Mouse (Mus musculus): ENCODE results near the gene Ahrr.

Gene Ahrr

GRCm38 (mm10) chr13:74292167-74292566 lies at the start of gene Ahrr:
Ahrr (minus strand) TSS chr13:74292331.
- DNase-seq (ENCODE audit: low spot score): peak; percentile 55

GRCm38 (mm10) chr13:74341036-74341435 lies 48.9 kb upstream of the Ahrr start:
- peak; percentile 9 for DNase-seq (ENCODE audit: low spot score)

- no peak for DNase-seq (ENCODE audit: low spot score)
Observed at GRCm38 (mm10) chr13:74329321-74329720, 37.2 kb upstream of the Ahrr start.

- DNase-seq (ENCODE audit: low spot score): peak; percentile 97
Observed at GRCm38 (mm10) chr13:74317170-74317849, 25.2 kb upstream of the Ahrr start, which contains the start of gene Pdcd6. Pdcd6 (minus strand) TSS chr13:74317580.

GRCm38 (mm10) chr13:74316789-74317169 lies 24.6 kb upstream of the Ahrr start:
- no peak for DNase-seq (ENCODE audit: low spot score)

GRCm38 (mm10) chr13:74316386-74316785 lies 24.3 kb upstream of the Ahrr start:
- peak; percentile 54 for DNase-seq (ENCODE audit: low spot score)

GRCm38 (mm10) chr13:74314616-74315015 lies 22.5 kb upstream of the Ahrr start:
- DNase-seq (ENCODE audit: low spot score): no peak

- DNase-seq (ENCODE audit: low spot score): no peak
Observed at GRCm38 (mm10) chr13:74305780-74306179, 13.6 kb upstream of the Ahrr start.

GRCm38 (mm10) chr13:74305380-74305779 lies 13.2 kb upstream of the Ahrr start:
- DNase-seq (ENCODE audit: low spot score): no peak

GRCm38 (mm10) chr13:74302050-74303037 lies 10.2 kb upstream of the Ahrr start:
- DNase-seq (ENCODE audit: low spot score): no peak

- DNase-seq (ENCODE audit: low spot score): no peak
Observed at GRCm38 (mm10) chr13:74301607-74301984, 9.5 kb upstream of the Ahrr start.

GRCm38 (mm10) chr13:74300925-74301606 lies 8.9 kb upstream of the Ahrr start:
- peak; percentile 47 for DNase-seq (ENCODE audit: low spot score)

- no peak for DNase-seq (ENCODE audit: low spot score)
Observed at GRCm38 (mm10) chr13:74296376-74296775, 4.2 kb upstream of the Ahrr start.

- DNase-seq (ENCODE audit: low spot score): no peak
Observed at GRCm38 (mm10) chr13:74289646-74290045, 2.5 kb downstream of the Ahrr start.

- DNase-seq (ENCODE audit: low spot score): peak; percentile 69
Observed at GRCm38 (mm10) chr13:74282299-74282698, 9.8 kb downstream of the Ahrr start.

- DNase-seq (ENCODE audit: low spot score): no peak
Observed at GRCm38 (mm10) chr13:74275726-74276125, 16.4 kb downstream of the Ahrr start.

- peak; percentile 31 for DNase-seq (ENCODE audit: low spot score)
Observed at GRCm38 (mm10) chr13:74260231-74260992, 31.7 kb downstream of the Ahrr start.

GRCm38 (mm10) chr13:74259460-74260230 lies 32.5 kb downstream of the Ahrr start:
- DNase-seq (ENCODE audit: low spot score): peak; percentile 19

- no peak for DNase-seq (ENCODE audit: low spot score)
Observed at GRCm38 (mm10) chr13:74246494-74246893, 45.6 kb downstream of the Ahrr start.

GRCm38 (mm10) chr13:74245899-74246231 lies 46.3 kb downstream of the Ahrr start:
- DNase-seq (ENCODE audit: low spot score): no peak
